ENCODE assay signal across 15 mouse cellular contexts in genomic region chr13:100865744-100866143, GRCm38 (mm10). TPM values are rescaled to one million over a fixed set of nuclear protein-coding genes. Genes with fewer than 3 reads are reported as not detected.
A peak's percentile ranks its signal among the peaks of the same experiment; 100 is the strongest.
DNase-seq lines count a peak whose midpoint lies in the region; ATAC-seq and TF ChIP-seq lines count a peak whose summit lies in the region.
"Had no signal": no experiment of that assay in that cellular context is flagged by ENCODE, and none has a peak within 500 bp of the region (broad histone marks: within the 10 kb centered on the region; RNA-seq: fewer than 3 reads in every experiment).

No protein-coding gene starts in this region.

- H3K36me3 ChIP-seq in intestine, embryonic 16.5 days (ENCODE audit: control insufficient read depth, insufficient read depth, low read length), result no peaks in the 10 kb centered on the region
- H3K36me3 ChIP-seq in intestine, embryonic 15.5 days, result no peaks in the 10 kb centered on the region
- no peaks in the 10 kb centered on the region for H3K36me3 ChIP-seq in liver, embryonic 11.5 days (ENCODE audit: control insufficient read depth, insufficient read depth, low read length)
- H3K36me3 ChIP-seq in megakaryocyte, embryonic 14.5 days (replicated peaks; ENCODE audit: low read length), result peaks cover 41% of the 10 kb centered on the region

- peaks cover 5% of the 10 kb centered on the region for H3K4me1 ChIP-seq in intestine, embryonic 16.5 days (ENCODE audit: control insufficient read depth, insufficient read depth, low read length)
- no peaks in the 10 kb centered on the region for H3K4me1 ChIP-seq in intestine, embryonic 15.5 days (replicated peaks)
- H3K4me1 ChIP-seq in bone marrow macrophage, adult 2 months (ENCODE audit: control insufficient read depth, insufficient read depth, low read length), result peaks cover 15% of the 10 kb centered on the region
- H3K4me1 ChIP-seq in liver, embryonic 11.5 days (replicated peaks; ENCODE audit: control insufficient read depth, insufficient read depth, low read length), result peaks cover 23% of the 10 kb centered on the region
- peaks cover 83% of the 10 kb centered on the region for H3K4me1 ChIP-seq in megakaryocyte, embryonic 14.5 days

- H3K9me3 ChIP-seq in intestine, embryonic 16.5 days (ENCODE audit: control insufficient read depth, low read length), result no peaks in the 10 kb centered on the region
- no peaks in the 10 kb centered on the region for H3K9me3 ChIP-seq in intestine, embryonic 15.5 days
- H3K9me3 ChIP-seq in liver, embryonic 11.5 days (ENCODE audit: control insufficient read depth, low read length), result no peaks in the 10 kb centered on the region
- H3K9me3 ChIP-seq in megakaryocyte, embryonic 14.5 days, result peaks cover 3% of the 10 kb centered on the region

- H3K4me2 ChIP-seq in intestine, embryonic 16.5 days (ENCODE audit: low read depth, low read length), result no peak overlapping the region
- H3K4me2 ChIP-seq in intestine, embryonic 15.5 days (replicated peaks), result no peak overlapping the region
- peak overlapping the region; percentile 38 for H3K4me2 ChIP-seq in liver, embryonic 11.5 days
- H3K4me2 ChIP-seq: hindbrain, embryonic 14.5 days had no signal

- DNase-seq in liver, embryonic 11.5 days (ENCODE audit: low spot score), result no peak
- DNase-seq in thymus, postnatal 0 days (ENCODE audit: low spot score), result no peak
- DNase-seq in adrenal gland, postnatal 10 days, result no peak
- DNase-seq in adrenal gland, adult 8-10 months, result no peak
- DNase-seq: cerebellum, adult 9-11 months; forebrain, postnatal 0 days; gastrocnemius, postnatal 10 days; heart, postnatal 10 days; kidney, adult 2 months had no signal

- no peak for TF ChIP-seq CTCF in bone marrow macrophage, adult 2 months (IDR thresholded peaks at IDR 0.05; ENCODE audit: low read depth, low read length)

- H3K27ac ChIP-seq in intestine, embryonic 16.5 days (ENCODE audit: low read length), result no peak overlapping the region
- no peak overlapping the region for H3K27ac ChIP-seq in intestine, embryonic 15.5 days
- peak overlapping the region; percentile 74 for H3K27ac ChIP-seq in bone marrow macrophage, adult 2 months (ENCODE audit: insufficient read depth, low read depth, low read length)
- peak overlapping the region; percentile 66 for H3K27ac ChIP-seq in liver, embryonic 11.5 days (ENCODE audit: low read depth, low read length)
- H3K27ac ChIP-seq: hindbrain, embryonic 14.5 days had no signal

- no peak overlapping the region for H3K4me3 ChIP-seq in intestine, embryonic 16.5 days (ENCODE audit: low read length)
- H3K4me3 ChIP-seq in intestine, embryonic 15.5 days (replicated peaks), result no peak overlapping the region
- H3K4me3 ChIP-seq in bone marrow macrophage, adult 2 months (ENCODE audit: insufficient read depth, low read length), result no peak overlapping the region
- no peak overlapping the region for H3K4me3 ChIP-seq in liver, embryonic 11.5 days (ENCODE audit: low read depth, low read length)
- peak overlapping the region; percentile 16 for H3K4me3 ChIP-seq in megakaryocyte, embryonic 14.5 days (replicated peaks)

- ATAC-seq in intestine, embryonic 16.5 days, result 0 out of 2 replicates have a peak, but pooled peaks have one; percentile 46
- no peak for ATAC-seq in intestine, embryonic 15.5 days
- peak; percentile 83 for ATAC-seq in liver, embryonic 11.5 days (replicated peaks; ENCODE audit: low FRiP score)
- ATAC-seq: forebrain, postnatal 0 days; Patski had no signal

- no peak overlapping the region for H3K9ac ChIP-seq in intestine, embryonic 16.5 days (ENCODE audit: low read depth, low read length)
- no peak overlapping the region for H3K9ac ChIP-seq in intestine, embryonic 15.5 days
- H3K9ac ChIP-seq in liver, embryonic 11.5 days (ENCODE audit: low read depth, low read length), result no peak overlapping the region
- H3K9ac ChIP-seq: forebrain, postnatal 0 days; hindbrain, embryonic 14.5 days had no signal

- no peaks in the 10 kb centered on the region for H3K27me3 ChIP-seq in intestine, embryonic 16.5 days (replicated peaks; ENCODE audit: control insufficient read depth, insufficient read depth, low read length)
- H3K27me3 ChIP-seq in intestine, embryonic 15.5 days (replicated peaks), result no peaks in the 10 kb centered on the region
- H3K27me3 ChIP-seq in liver, embryonic 11.5 days (replicated peaks; ENCODE audit: control insufficient read depth, insufficient read depth, low read length), result no peaks in the 10 kb centered on the region
- H3K27me3 ChIP-seq in megakaryocyte, embryonic 14.5 days (replicated peaks), result no peaks in the 10 kb centered on the region
- H3K27me3 ChIP-seq: Patski had no signal

- no peak for TF ChIP-seq POLR2A in bone marrow macrophage, adult 2 months (IDR thresholded peaks at IDR 0.05; ENCODE audit: borderline replicate concordance, low read depth, low read length)

RNA-seq across cellular contexts. Expression of gene Slc30a5, which starts 32.5 kb away (rescaled TPM):
- polyA plus RNA-seq in intestine, embryonic 16.5 days (2015; fragmentation: Nextera tagmentation; extraction: Ambion mirVana), result 59.1 and 70.4 TPM in 2 replicates
- 68.7 and 68.9 TPM in 2 replicates for polyA plus RNA-seq in intestine, embryonic 15.5 days (2015; fragmentation: Nextera tagmentation; extraction: Ambion mirVana)
- polyA plus RNA-seq in bone marrow macrophage, adult 2 months (2012; ENCODE audit: insufficient read depth, insufficient read length, missing spikeins), result 47.3 and 53.8 TPM in 2 replicates
- polyA plus RNA-seq in liver, embryonic 11.5 days (2014; fragmentation: Nextera tagmentation; extraction: Ambion mirVana), result 56.2 and 61.6 TPM in 2 replicates
- 2.0 and 2.3 TPM in 2 replicates for polyA plus RNA-seq in megakaryocyte, embryonic 14.5 days (2012; ENCODE audit: insufficient read depth, low replicate concordance)
- 43.2 and 45.8 TPM in 2 replicates for polyA plus RNA-seq in thymus, postnatal 0 days (2015; fragmentation: Nextera tagmentation; extraction: Ambion mirVana)
- total RNA-seq in adrenal gland, postnatal 10 days (2021), result 10 to 100 TPM; 47.4 to 47.5 TPM
- 10 to 100 TPM; 42.6 to 47.9 (median 44.9) TPM for total RNA-seq in adrenal gland, adult 8-10 months (2022)

Comparison
In these comparisons a context has a peak if more than half of its experiments do, and no peak if none do; other contexts are left out.
1. H3K27ac ChIP-seq: peak in bone marrow macrophage, adult 2 months (single experiment) and liver, embryonic 11.5 days (single experiment); none in intestine, embryonic 16.5 days (single experiment) and intestine, embryonic 15.5 days (single experiment).
2. RNA of gene Slc30a5, which starts 32.5 kb away (polyA plus RNA-seq): 68.7 to 68.9 TPM in intestine, embryonic 15.5 days, 59.1 to 70.4 TPM in intestine, embryonic 16.5 days, 56.2 to 61.6 TPM in liver, embryonic 11.5 days, 47.3 to 53.8 TPM in bone marrow macrophage, adult 2 months and 43.2 to 45.8 TPM in thymus, postnatal 0 days; 2.0 to 2.3 TPM in megakaryocyte, embryonic 14.5 days; every median in the first group is over 10 times any median in the second.